In genomic region chr19:14441861-14442260, GRCm38 (mm10) we compare ENCODE assay signal across 27 mouse cellular contexts.
"Had no signal": no experiment of that assay in that cellular context is flagged by ENCODE, and none has a peak within 500 bp of the region (broad histone marks: within the 10 kb centered on the region; RNA-seq: fewer than 3 reads in every experiment).

No protein-coding gene starts in this region.

- H3K27me3 ChIP-seq: embryonic facial prominence, embryonic 12.5 days; embryonic facial prominence, embryonic 13.5 days; embryonic facial prominence, embryonic 15.5 days; forebrain, embryonic 15.5 days had no signal

- H3K9ac ChIP-seq: embryonic facial prominence, embryonic 12.5 days; embryonic facial prominence, embryonic 13.5 days; embryonic facial prominence, embryonic 15.5 days; forebrain, embryonic 12.5 days; forebrain, embryonic 13.5 days; forebrain, embryonic 15.5 days; forebrain, postnatal 0 days had no signal

- ATAC-seq: forebrain, embryonic 13.5 days; forebrain, embryonic 14.5 days; forebrain, embryonic 15.5 days; forebrain, embryonic 16.5 days; forebrain, postnatal 0 days had no signal

- H3K4me2 ChIP-seq: embryonic facial prominence, embryonic 12.5 days; embryonic facial prominence, embryonic 13.5 days; embryonic facial prominence, embryonic 15.5 days; forebrain, embryonic 12.5 days; forebrain, embryonic 13.5 days; forebrain, embryonic 15.5 days had no signal

- H3K27ac ChIP-seq: embryonic facial prominence, embryonic 10.5 days; embryonic facial prominence, embryonic 12.5 days; embryonic facial prominence, embryonic 13.5 days; embryonic facial prominence, embryonic 15.5 days; forebrain, embryonic 10.5 days; forebrain, embryonic 12.5 days; forebrain, embryonic 13.5 days; forebrain, embryonic 15.5 days; gastrocnemius, adult 2 months had no signal

- H3K4me3 ChIP-seq: embryonic facial prominence, embryonic 10.5 days; embryonic facial prominence, embryonic 12.5 days; embryonic facial prominence, embryonic 13.5 days; embryonic facial prominence, embryonic 15.5 days; erythroblast, embryonic 14.5 days; forebrain, embryonic 10.5 days; forebrain, embryonic 12.5 days; forebrain, embryonic 13.5 days; forebrain, embryonic 15.5 days; gastrocnemius, adult 2 months had no signal

- H3K9me3 ChIP-seq: embryonic facial prominence, embryonic 10.5 days; embryonic facial prominence, embryonic 12.5 days; embryonic facial prominence, embryonic 13.5 days; embryonic facial prominence, embryonic 15.5 days; forebrain, embryonic 10.5 days; forebrain, embryonic 12.5 days; forebrain, embryonic 13.5 days; forebrain, embryonic 15.5 days had no signal

- H3K36me3 ChIP-seq: embryonic facial prominence, embryonic 15.5 days; forebrain, embryonic 12.5 days; forebrain, embryonic 15.5 days had no signal

- H3K4me1 ChIP-seq: embryonic facial prominence, embryonic 12.5 days; embryonic facial prominence, embryonic 15.5 days had no signal

- DNase-seq: cerebellum, adult 2 months; cerebellum, adult 8-10 months; cerebellum, adult 9-10 months; cerebellum, adult 9-11 months; cerebellum, postnatal 10 days; cerebellum, postnatal 14 days; cerebellum, postnatal 25 days; cerebellum, postnatal 36 days; embryo, embryonic 11 days; forebrain, postnatal 0 days; gastrocnemius, adult 2 months; gastrocnemius, postnatal 10 days; gastrocnemius, postnatal 14 days; gastrocnemius, postnatal 25 days; gastrocnemius, postnatal 36 days; heart, adult 18-20 months had no signal
